Mouse (Mus musculus): ENCODE data around the gene Ext2. TPM values are rescaled to one million over a fixed set of nuclear protein-coding genes. Genes with fewer than 3 reads are reported as not detected.

The Ext2 gene
- polyA plus RNA-seq, 1 experiment from 2014 or later, result 71.3 TPM

Other genes with a start within 250 kb of the Ext2 start
- 0.53 and 0.62 TPM in 2 replicates for gene Alx4, start 180.2 kb downstream of the Ext2 start, polyA plus RNA-seq (2015; fragmentation: Nextera tagmentation; extraction: Ambion mirVana)
- 4.3 and 4.5 TPM in 2 replicates for gene Accs, start 27.4 kb upstream of the Ext2 start, polyA plus RNA-seq (2015; fragmentation: Nextera tagmentation; extraction: Ambion mirVana)
- gene Accsl, start 46.6 kb upstream of the Ext2 start, polyA plus RNA-seq (2015; fragmentation: Nextera tagmentation; extraction: Ambion mirVana), result 0.21 TPM in 1 of 2 replicates, not detected in the other
- gene Gm13889, start 134.6 kb upstream of the Ext2 start, polyA plus RNA-seq (2015; fragmentation: Nextera tagmentation; extraction: Ambion mirVana), result 5.3 and 5.8 TPM in 2 replicates
- not detected in 2 replicates for gene Gm27027, start 173.8 kb upstream of the Ext2 start, polyA plus RNA-seq (2015; fragmentation: Nextera tagmentation; extraction: Ambion mirVana)
- gene Alkbh3, start 188.2 kb upstream of the Ext2 start, polyA plus RNA-seq (2015; fragmentation: Nextera tagmentation; extraction: Ambion mirVana), result 46.2 and 46.4 TPM in 2 replicates